Mouse (Mus musculus) brain, embryonic 14.5 days (tissue): ENCODE data around the gene Myl3.

Experiments
- CTCF ChIP-seq: fragments of 200-500 bp; IDR thresholded peaks from 2 replicates; pipeline ENCODE4 v1.5.1; 2012; ENCODE audit warnings: inconsistent platforms, mild to moderate bottlenecking, moderate library complexity, borderline replicate concordance; ENCODE audit not compliant: insufficient read depth, insufficient read length; ENCODE audit errors: extremely low read depth
- POLR2A ChIP-seq: fragments of 200-500 bp; IDR thresholded peaks from 2 replicates; pipeline ENCODE4 v1.6.1; 2012; ENCODE audit warnings: mild to moderate bottlenecking, inconsistent platforms, borderline replicate concordance; ENCODE audit not compliant: poor library complexity, insufficient read depth, insufficient read length, severe bottlenecking; ENCODE audit errors: extremely low read depth

GRCm38 (mm10) chr9:110746238-110746637, 4.6 kb downstream of the Myl3 start:
- no peak for TF ChIP-seq CTCF
- no peak for TF ChIP-seq POLR2A
